Mouse (Mus musculus): ENCODE data around the gene Gm11756.

- TF ChIP-seq CTCF (IDR thresholded peaks at IDR 0.05; ENCODE audit: low read depth) (no peak), EP300 (optimal IDR thresholded peaks at IDR 0.05) (no peak)
Measured at GRCm38 (mm10) chr4:73950375-73950896, 29.9 kb upstream of the Gm11756 start, which contains the start of gene 2310002L09Rik.

All from stomach, postnatal 0 days (tissue).